Mouse (Mus musculus): Measurements from ENCODE around the gene Spsb4.

GRCm38 (mm10) chr9:96944517-96944916, 74.1 kb downstream of the Spsb4 start:
- TF ChIP-seq CTCF (conservative IDR thresholded peaks at IDR 0.05; ENCODE audit: low read length) (no peak), POU5F1 (IDR thresholded peaks at IDR 0.05; ENCODE audit: borderline replicate concordance, low read length) (no peak), NANOG (IDR thresholded peaks at IDR 0.05; ENCODE audit: borderline replicate concordance, low read length) (no peak)

Measured in E14TG2a.4 (cell line).